Mouse (Mus musculus) heart, embryonic 12.5 days (tissue): ENCODE results near the gene Pecam1. TPM values are rescaled to one million over a fixed set of nuclear protein-coding genes. Genes with fewer than 3 reads are reported as not detected.
"Not testable (repeated sequence)": the region's sequence is repeated elsewhere in the genome, so short reads cannot be mapped to it uniquely, and the experiment has no call there.

Experiments
- ATAC-seq: fragments of 200-750 bp; cut with Nextera tagmentation; 2 replicates; pipeline ENCODE4 v1.8.0; 2017; ENCODE audit warnings: moderate TSS enrichment, moderate library complexity; ENCODE audit not compliant: insufficient number of reproducible peaks, low FRiP score
- H3K27ac ChIP-seq: fragments of 300-500 bp; sonication (generic); 2 replicates; pipeline ENCODE4 v1.5.1; 2016; ENCODE audit warnings: mild to moderate bottlenecking, moderate library complexity; ENCODE audit not compliant: poor library complexity, severe bottlenecking
- H3K27me3 ChIP-seq: fragments of 300-500 bp; sonication (generic); replicated peaks from 2 replicates; pipeline ENCODE4 v1.6.1; 2016; ENCODE audit warnings: mild to moderate bottlenecking, moderate library complexity
- H3K36me3 ChIP-seq: fragments of 300-500 bp; sonication (generic); 2 replicates; pipeline ENCODE4 v1.6.1; 2016; ENCODE audit warnings: mild to moderate bottlenecking, moderate library complexity
- H3K4me1 ChIP-seq: fragments of 300-500 bp; sonication (generic); replicated peaks from 2 replicates; pipeline ENCODE4 v1.6.1; 2016; ENCODE audit warnings: mild to moderate bottlenecking
- H3K4me2 ChIP-seq: fragments of 300-500 bp; sonication (generic); 2 replicates; pipeline ENCODE4 v1.6.1; 2016; ENCODE audit warnings: mild to moderate bottlenecking, moderate library complexity
- H3K4me3 ChIP-seq: fragments of 300-500 bp; sonication (generic); 2 replicates; pipeline ENCODE4 v1.5.1; 2016; ENCODE audit warnings: mild to moderate bottlenecking
- H3K9ac ChIP-seq: fragments of 300-500 bp; sonication (generic); 2 replicates; pipeline ENCODE4 v1.6.1; 2016; ENCODE audit warnings: mild to moderate bottlenecking, moderate library complexity
- H3K9me3 ChIP-seq: fragments of 300-500 bp; sonication (generic); replicated peaks from 2 replicates; pipeline ENCODE4 v1.6.1; 2016; ENCODE audit warnings: mild to moderate bottlenecking, moderate library complexity
- WGBS: fragments of 180-500 bp; shearing (Covaris S2); methylation state at CpG from one replicate; pipeline ENCODE4 v1.1.7; 2016; 5-methylcytosine and 5-hydroxymethylcytosine counted together
- polyA plus RNA-seq: library from polyadenylated mRNA; unstranded; fragments of >200 nt; fragmentation: Nextera tagmentation; extraction: Ambion mirVana; gene quantifications from 2 replicates; pipeline ENCODE4 v1.2.1, GENCODE M21; 2016

Gene Pecam1
- polyA plus RNA-seq, 1 experiment from 2014 or later = 67.9 TPM

DNA sequence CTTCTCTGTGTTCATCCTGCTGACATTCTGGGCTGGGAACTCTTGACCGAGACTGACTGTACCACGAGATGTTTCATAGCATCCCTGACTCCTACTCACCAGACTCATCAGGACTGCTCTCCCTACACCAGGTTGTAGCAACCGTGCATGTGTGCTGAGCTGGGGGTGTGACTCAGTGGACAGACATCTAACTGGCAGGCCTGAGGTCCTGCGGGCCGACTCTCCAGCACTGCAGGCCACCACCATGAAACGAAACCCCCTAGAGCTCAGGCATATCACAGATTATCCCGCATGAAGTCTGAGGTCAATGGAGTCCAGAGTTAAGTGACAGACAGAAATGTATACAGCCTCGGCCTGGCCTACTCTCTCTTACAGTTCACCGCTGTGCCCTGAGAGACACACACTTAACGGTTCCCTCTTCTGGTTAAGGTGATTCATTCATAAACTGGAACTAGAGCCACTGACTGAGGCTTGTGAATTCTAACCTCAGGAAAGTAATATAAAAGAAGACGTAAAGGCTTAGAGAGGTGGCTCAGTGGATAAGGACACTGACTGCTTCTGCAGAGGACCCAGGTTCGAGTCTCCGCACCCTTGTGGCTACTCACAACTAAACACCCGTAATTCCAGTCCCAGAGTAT is 83.8 kb downstream of the Pecam1 start:
- Histone ChIP-seq H3K4me3 (no peak overlapping the region), H3K9ac (no peak overlapping the region)

DNA sequence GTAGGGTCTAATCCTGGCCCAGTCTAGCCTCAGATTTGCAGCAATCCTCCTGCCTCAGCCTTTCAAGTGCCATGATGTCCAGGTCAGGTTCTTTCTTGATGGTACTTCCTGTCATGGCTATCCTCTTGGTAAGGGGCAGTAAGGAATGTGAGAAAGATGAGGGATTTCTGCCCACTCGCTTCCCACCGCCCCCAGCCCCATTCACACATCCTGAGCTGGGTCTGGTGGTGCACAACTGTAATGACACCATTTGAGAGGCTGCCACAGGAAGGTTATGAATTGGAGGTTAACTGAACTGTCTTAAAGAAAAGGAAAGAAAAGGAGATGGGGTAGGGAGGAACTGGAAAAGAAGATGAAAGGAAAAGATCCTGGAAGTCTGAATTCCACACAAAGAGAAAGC is 84.6 kb downstream of the Pecam1 start:
- no peaks in the 10 kb centered on the region; the same call in 1 of the 2 replicates for H3K36me3 ChIP-seq
- no peak overlapping the region for H3K4me2 ChIP-seq
- WGBS = 84% methylated on average over 2 of the region's 2 CpGs
- ATAC-seq = no peak
- H3K4me3 ChIP-seq = no peak overlapping the region
- peaks cover 39% of the 10 kb centered on the region for H3K4me1 ChIP-seq
- H3K9ac ChIP-seq = no peak overlapping the region
- no peaks in the 10 kb centered on the region for H3K9me3 ChIP-seq
- H3K27me3 ChIP-seq = no peaks in the 10 kb centered on the region
- H3K27ac ChIP-seq = no peak overlapping the region

More for the DNA sequence above, 83.8 kb downstream of the Pecam1 start:
- H3K4me1 ChIP-seq = peaks cover 36% of the 10 kb centered on the region
- no peaks in the 10 kb centered on the region; the same call in 1 of the 2 replicates for H3K36me3 ChIP-seq
- 75% methylated on average over 14 of the region's 14 CpGs for WGBS
- H3K4me2 ChIP-seq = no peak overlapping the region
- no peaks in the 10 kb centered on the region for H3K9me3 ChIP-seq
- H3K27me3 ChIP-seq = no peaks in the 10 kb centered on the region
- H3K27ac ChIP-seq = no peak overlapping the region
- no peak for ATAC-seq

DNA sequence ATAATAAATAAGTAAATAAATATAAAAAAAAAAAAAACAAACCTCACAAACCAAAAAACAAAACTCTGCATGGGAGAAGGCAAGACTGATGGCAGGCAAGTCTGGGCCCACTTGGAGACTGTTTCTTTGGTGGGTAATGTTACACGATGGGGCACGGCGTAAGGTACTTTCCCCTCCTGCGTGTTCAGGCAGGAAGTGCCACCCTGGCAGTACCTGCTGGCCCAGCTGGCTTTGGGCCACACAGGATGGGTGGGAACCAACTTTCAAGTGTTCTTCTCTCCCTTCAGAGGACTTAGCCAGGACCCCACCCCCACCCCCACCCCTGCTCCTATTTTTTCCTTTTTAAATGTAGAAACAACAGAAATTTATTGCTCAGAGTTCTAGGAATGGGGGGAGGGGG is 85.1 kb downstream of the Pecam1 start:
- Histone ChIP-seq H3K4me3 (no peak overlapping the region), H3K9me3 (no peaks in the 10 kb centered on the region), H3K9ac (no peak overlapping the region), H3K4me2 (no peak overlapping the region), H3K27me3 (no peaks in the 10 kb centered on the region), H3K4me1 (peaks cover 41% of the 10 kb centered on the region), H3K27ac (no peak overlapping the region), H3K36me3 (no peaks in the 10 kb centered on the region; the same call in 1 of the 2 replicates)
- no peak for ATAC-seq
- 89% methylated on average over 4 of the region's 4 CpGs for WGBS

DNA sequence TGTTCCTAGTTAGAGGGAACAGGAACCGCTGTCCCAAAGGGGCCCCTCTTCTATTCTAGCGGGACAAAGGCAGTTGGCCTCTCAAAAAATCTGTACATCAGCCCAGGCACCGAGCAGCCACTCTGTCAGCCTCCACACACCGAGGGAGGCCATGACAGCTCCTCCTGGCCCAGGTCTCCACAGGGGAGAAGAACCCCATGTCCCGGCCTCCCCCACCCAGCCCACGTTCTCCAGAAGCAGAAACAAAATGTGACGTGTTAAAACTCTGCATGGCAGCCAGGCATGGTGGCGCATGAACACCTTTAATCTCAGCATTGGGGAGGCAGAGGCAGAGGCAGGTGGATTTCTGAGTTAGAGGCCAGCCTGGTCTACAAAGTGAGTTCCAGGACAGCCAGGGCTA is 85.7 kb downstream of the Pecam1 start:
- Histone ChIP-seq H3K9ac (no peak overlapping the region), H3K27ac (0 out of 2 replicates have a peak overlapping the region, but pooled peaks have one; percentile 1), H3K4me2 (no peak overlapping the region), H3K4me1 (peaks cover 41% of the 10 kb centered on the region), H3K9me3 (no peaks in the 10 kb centered on the region), H3K36me3 (no peaks in the 10 kb centered on the region; the same call in 1 of the 2 replicates), H3K4me3 (no peak overlapping the region), H3K27me3 (no peaks in the 10 kb centered on the region)
- 79% methylated on average over 8 of the region's 8 CpGs for WGBS
- ATAC-seq = no peak

DNA sequence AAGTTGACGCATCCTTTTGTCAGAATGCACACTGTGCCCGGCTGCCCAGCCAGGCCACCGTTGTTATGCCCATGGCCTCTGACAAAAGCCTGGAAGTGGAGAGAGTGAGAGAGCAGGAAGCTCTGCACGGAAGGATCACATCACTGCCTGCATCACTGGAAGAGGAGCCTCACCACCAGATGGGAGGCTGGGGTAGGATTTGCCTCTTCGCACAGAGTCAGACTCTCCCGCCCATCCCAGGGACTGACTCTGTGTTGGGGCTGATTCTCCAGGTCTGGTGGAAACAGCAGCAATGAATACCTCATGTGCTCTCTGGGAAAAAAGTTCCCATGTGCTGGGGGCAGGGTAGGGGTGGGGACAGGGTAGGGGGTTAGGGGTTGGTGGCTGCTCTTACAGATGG is 86.6 kb downstream of the Pecam1 start:
- Histone ChIP-seq H3K4me2 (no peak overlapping the region), H3K4me3 (no peak overlapping the region), H3K9ac (no peak overlapping the region), H3K27me3 (no peaks in the 10 kb centered on the region), H3K9me3 (no peaks in the 10 kb centered on the region), H3K36me3 (no peaks in the 10 kb centered on the region; the same call in 1 of the 2 replicates), H3K4me1 (peaks cover 41% of the 10 kb centered on the region), H3K27ac (peak overlapping the region; percentile 22)
- 69% methylated on average over 6 of the region's 6 CpGs for WGBS
- no peak for ATAC-seq

DNA sequence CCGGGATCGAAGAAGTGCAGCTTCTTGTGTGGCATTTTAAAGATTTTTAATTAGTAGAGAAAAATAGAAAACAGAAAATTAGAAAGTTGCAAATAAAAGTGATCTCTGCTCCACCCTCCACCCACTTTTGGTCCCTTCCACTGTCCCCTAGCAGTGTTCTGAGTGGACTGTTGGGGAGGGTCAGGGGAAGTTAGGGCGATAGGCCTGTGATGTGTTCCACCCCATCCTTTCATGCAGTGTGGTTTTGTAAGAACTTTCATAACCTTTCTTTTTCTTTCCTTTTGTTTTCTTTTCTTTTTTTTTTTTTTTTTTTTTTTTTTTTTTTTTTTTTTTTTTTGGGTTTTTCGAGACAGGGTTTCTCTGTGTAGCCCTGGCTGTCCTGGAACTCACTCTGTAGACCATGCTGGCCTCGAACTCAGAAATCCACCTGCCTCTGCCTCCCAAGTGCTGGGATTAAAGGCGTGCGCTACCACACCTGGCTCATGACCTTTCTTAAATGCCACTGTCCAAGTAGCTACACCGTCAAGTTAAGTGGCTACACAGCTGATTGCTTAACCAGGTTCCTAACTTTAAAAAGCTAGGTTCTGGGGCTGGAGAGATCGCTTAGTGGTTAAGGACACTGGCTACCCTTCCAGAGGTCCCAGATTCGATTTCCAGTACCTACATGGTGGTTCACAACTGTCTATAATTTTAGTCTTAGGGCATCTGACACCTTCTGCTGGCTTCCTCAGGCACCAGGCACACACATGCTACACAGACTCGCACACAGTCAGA is 87.6 kb downstream of the Pecam1 start:
- H3K27ac ChIP-seq = no peak overlapping the region

DNA sequence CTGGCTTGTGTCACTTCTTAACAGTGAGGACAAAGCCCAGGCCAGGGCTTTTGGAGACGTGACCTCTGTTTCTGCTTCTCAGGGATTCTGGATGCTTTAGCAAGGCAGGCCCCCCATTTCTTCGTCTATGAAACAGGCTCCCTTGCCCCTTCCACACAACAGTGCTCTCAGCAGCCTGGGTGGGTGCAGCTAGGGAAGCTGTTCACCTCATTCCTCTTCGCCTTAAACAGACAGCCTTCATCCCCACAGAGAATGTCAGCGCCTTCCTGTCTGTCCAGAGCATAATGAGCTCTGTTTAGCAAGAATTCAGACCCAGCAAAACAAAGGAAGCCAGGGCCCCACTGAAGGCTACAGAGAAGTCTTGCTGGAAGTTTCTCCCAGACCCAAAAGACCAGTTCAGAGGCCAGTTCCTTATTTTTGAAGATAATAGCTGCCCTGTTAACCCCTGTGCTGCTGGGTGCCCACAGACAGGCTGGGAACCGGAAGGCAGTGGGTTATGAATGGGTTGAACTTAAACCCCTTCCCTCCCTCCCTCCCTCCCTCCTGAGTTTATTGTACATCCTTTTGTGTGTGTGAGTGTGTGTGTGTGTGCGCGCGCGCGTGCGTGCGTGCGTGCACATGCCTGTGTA is 89.9 kb downstream of the Pecam1 start:
- peak; percentile 51 for ATAC-seq
- H3K27me3 ChIP-seq = no peaks in the 10 kb centered on the region
- WGBS = 36% methylated on average over 13 of the region's 13 CpGs
- no peak overlapping the region for H3K4me2 ChIP-seq
- H3K27ac ChIP-seq = peak overlapping the region; percentile 93
- H3K4me3 ChIP-seq = no peak overlapping the region
- peaks cover 47% of the 10 kb centered on the region for H3K4me1 ChIP-seq
- H3K9ac ChIP-seq = 0 out of 2 replicates have a peak overlapping the region, but pooled peaks have one; percentile 29
- H3K36me3 ChIP-seq = no peaks in the 10 kb centered on the region; the same call in 1 of the 2 replicates
- no peaks in the 10 kb centered on the region for H3K9me3 ChIP-seq

More for the DNA sequence above, 87.6 kb downstream of the Pecam1 start:
- peaks cover 42% of the 10 kb centered on the region for H3K4me1 ChIP-seq
- H3K9me3 ChIP-seq = no peaks in the 10 kb centered on the region
- no peak overlapping the region for H3K4me3 ChIP-seq
- no peak overlapping the region for H3K9ac ChIP-seq
- no peaks in the 10 kb centered on the region for H3K27me3 ChIP-seq
- WGBS = 86% methylated on average over 10 of the region's 11 CpGs
- no peaks in the 10 kb centered on the region; the same call in 1 of the 2 replicates for H3K36me3 ChIP-seq
- no peak overlapping the region for H3K4me2 ChIP-seq
- no peak for ATAC-seq

DNA sequence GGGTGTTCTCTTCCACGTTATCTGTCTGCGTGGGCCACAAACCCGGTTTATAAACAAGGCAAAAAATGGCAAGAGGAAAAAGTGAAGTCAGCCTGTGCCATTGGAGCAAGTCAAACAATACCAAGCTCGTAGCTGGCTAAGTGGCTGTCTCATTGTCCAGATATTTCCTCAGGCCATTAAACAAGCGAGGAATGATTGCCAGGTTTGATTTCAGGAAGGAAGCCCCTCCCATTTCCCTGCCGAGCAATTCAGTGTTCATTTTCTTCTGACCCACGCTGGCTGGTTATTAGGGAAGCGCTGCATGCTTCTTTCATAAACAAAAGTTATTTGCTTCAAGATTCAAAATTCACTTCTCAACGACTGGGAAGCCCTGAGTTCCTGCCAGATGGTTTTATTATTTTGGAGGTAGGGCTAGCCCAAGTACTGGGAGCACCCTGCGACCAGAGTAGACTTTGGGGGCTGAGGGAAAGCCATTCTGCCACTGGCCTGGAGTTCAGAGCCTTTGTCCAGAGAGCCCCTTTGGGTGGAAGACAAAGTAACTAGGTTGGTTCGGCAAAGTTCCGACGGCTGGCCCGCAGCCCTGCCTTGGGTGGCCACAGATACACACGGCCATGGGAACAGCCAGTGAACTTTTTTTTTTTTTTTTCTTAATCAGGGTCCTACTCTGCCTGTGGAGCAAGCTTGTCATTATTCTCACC is 90.7 kb downstream of the Pecam1 start:
- no peak overlapping the region for H3K9ac ChIP-seq
- peak; percentile 13; the same call in 1 of the 2 replicates for ATAC-seq
- no peak overlapping the region for H3K4me3 ChIP-seq
- no peaks in the 10 kb centered on the region for H3K27me3 ChIP-seq
- no peaks in the 10 kb centered on the region for H3K9me3 ChIP-seq
- H3K4me2 ChIP-seq = 0 out of 2 replicates have a peak overlapping the region, but pooled peaks have one; percentile 2
- peaks cover 47% of the 10 kb centered on the region for H3K4me1 ChIP-seq
- H3K36me3 ChIP-seq = no peaks in the 10 kb centered on the region
- WGBS = 43% methylated on average over 15 of the region's 15 CpGs
- peak overlapping the region; percentile 93 for H3K27ac ChIP-seq

DNA sequence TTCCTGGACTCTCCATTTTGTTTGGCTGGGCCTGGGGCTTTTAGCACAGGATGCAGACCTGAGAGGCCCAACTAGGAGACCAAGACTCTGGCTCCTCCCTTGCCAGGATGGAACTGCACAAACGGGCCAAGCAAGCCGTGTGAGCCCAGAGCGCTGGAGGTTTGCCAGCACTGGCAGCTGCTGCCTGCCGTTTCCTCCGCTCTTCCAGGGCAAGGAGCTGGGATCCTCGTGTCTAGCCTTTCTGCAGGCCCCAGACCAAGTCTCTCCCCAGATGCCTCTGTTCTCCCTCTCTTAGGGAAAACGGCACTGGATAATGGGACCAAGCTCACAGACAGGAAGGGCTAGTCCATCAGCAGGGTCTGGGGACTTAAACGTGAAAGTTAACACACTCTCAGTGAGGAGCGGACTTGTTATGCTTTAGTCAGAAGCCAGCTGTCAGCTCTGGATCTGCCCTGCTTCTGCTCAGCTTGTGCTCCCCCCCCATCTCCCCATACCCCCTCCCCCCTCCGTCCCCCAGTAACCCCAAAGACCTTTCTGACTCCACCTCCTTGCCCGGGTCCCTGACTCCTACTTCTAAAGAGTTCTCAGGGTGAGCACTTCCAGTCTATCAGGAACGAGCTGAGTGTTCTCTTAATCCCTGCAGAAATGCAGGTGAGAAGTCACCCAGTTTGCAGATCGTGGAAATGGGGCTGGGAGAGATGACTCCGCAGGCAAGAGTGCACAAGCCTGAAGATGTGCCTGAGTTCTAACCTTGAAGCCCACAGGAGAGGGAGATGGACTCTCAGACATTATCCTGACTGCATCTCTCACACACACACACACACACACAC is 92.2 kb downstream of the Pecam1 start:
- Histone ChIP-seq H3K9me3 (no peaks in the 10 kb centered on the region), H3K27ac (peak overlapping the region; percentile 93), H3K4me1 (peaks cover 47% of the 10 kb centered on the region), H3K9ac (peak overlapping the region; percentile 1; the same call in 1 of the 2 replicates), H3K36me3 (peaks cover 4% of the 10 kb centered on the region; the same call in 1 of the 2 replicates), H3K4me2 (peak overlapping the region; percentile 28), H3K27me3 (no peaks in the 10 kb centered on the region), H3K4me3 (no peak overlapping the region)
- ATAC-seq = peak; percentile 56
- WGBS = 19% methylated on average over 14 of the region's 14 CpGs

DNA sequence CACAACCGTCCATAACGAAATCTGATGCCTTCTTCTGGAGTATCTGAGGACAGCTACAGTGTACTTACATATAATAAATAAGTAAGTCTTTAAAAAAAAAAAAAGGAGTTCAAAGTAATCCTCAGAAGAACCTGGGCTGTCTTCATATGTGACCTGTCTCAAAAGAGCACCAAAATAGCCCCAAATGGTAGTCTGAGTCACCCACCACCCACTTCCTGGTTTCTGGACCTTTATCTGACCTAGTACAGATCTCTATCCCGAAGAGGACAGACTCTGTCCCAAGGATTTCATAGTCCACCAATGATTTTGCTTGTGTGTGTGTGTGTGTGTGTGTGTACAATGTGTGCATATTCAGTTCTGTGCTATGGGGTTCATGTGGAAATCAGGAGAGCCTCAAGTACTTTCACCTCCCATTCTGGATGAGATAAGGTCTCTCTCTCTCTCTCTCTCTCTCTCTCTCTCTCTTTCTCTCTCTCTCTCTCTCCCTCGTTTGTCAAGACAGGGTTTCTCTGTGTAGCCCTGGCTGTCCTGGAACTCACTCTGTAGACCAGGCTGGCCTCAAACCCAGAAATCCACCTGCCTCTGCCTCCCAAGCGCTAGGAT is 93.4 kb downstream of the Pecam1 start:
- H3K4me1 ChIP-seq = peaks cover 47% of the 10 kb centered on the region
- 77% methylated on average over 5 of the region's 5 CpGs for WGBS
- ATAC-seq, H3K27me3 ChIP-seq, H3K9me3 ChIP-seq, H3K4me2 ChIP-seq, H3K36me3 ChIP-seq, H3K4me3 ChIP-seq, H3K9ac ChIP-seq: not testable (repeated sequence)
- H3K27ac ChIP-seq = peak overlapping the region; percentile 93
